Mouse (Mus musculus): ENCODE results near the gene Apba1.

DNA sequence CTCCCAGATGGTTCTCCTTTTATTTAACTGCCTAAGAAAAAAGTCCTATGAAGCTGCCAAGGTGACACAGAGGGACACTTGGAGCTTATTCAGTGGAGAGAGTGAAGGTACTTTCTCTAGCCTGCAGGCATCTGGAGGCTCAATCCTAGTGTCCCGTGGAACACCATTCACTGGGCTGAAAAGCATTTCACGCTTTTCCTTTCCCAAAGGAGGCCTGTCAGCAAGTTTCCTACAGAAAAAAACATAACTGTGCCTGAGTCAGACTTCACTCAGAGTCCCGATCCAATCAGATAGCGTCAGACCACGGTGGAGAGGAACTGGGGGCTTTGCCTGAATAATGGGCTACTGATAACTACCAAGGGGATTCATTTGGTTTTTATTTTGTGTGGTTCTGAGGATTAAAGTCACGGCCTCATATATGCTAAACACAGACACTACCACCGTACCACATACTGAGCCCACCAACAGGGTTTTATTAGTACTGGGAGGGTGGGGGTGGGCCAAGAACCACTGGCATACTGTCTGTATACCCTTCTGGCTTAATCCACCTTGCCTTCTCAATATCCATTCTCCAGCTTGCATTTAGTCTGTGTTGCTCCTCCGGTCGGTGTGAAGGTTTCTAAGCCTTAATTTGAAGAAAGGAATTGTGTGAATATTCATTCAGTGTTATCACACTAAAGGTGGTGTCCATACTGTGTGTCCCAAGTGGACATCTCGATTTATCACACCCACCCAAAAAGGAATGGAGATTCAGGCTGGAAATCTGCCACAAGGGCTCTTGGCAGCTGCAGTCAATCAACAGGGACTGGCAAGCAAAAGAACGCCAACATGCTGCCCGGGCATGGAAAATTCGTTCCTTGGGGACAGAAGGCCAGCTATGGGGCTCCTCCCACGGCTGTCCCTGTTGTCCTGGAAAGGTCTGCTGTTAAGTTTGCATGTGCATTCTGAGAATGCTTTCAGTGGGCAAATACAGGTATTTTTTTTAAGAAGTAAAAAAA lies 75.3 kb downstream of the Apba1 start:
- no peak for TF ChIP-seq CTCF (IDR thresholded peaks at IDR 0.05; ENCODE audit: low read depth)
- TF ChIP-seq EP300 (IDR thresholded peaks at IDR 0.05; ENCODE audit: low read depth), result no peak
